In genomic region chr5:125745727-125746126, GRCm38 (mm10) we compare ENCODE assay signal across 9 mouse cellular contexts.
DNase-seq lines count a peak whose midpoint lies in the region; ATAC-seq and TF ChIP-seq lines count a peak whose summit lies in the region.
"Had no signal": no experiment of that assay in that cellular context is flagged by ENCODE, and none has a peak within 500 bp of the region (broad histone marks: within the 10 kb centered on the region; RNA-seq: fewer than 3 reads in every experiment).

No protein-coding gene starts in this region.

- WGBS in lung, embryonic 14.5 days = 60% methylated on average over 7 of the region's 7 CpGs
- 61% methylated on average over 7 of the region's 7 CpGs for WGBS in lung, postnatal 0 days
- WGBS in midbrain, postnatal 0 days = 60% methylated on average over 7 of the region's 7 CpGs
- WGBS in intestine, embryonic 16.5 days = 67% methylated on average over 7 of the region's 7 CpGs

- intact Hi-C loops in heart, postnatal 25 days (cut with DNase I) = no loop called here

- no peak overlapping the region for H3K9ac ChIP-seq in lung, embryonic 14.5 days
- H3K9ac ChIP-seq in lung, postnatal 0 days (replicated peaks; ENCODE audit: low read depth) = no peak overlapping the region
- H3K9ac ChIP-seq in midbrain, postnatal 0 days (replicated peaks; ENCODE audit: low read length, poor library complexity, severe bottlenecking) = no peak overlapping the region
- H3K9ac ChIP-seq in intestine, embryonic 16.5 days (ENCODE audit: low read depth, low read length) = no peak overlapping the region
- H3K9ac ChIP-seq: neural tube, embryonic 12.5 days had no signal

- H3K4me1 ChIP-seq in lung, embryonic 14.5 days (ENCODE audit: insufficient read depth) = no peaks in the 10 kb centered on the region
- H3K4me1 ChIP-seq in lung, postnatal 0 days (ENCODE audit: insufficient read depth, low read depth, low read length) = no peaks in the 10 kb centered on the region
- no peaks in the 10 kb centered on the region for H3K4me1 ChIP-seq in midbrain, postnatal 0 days (ENCODE audit: insufficient read depth, low read length)
- no peaks in the 10 kb centered on the region for H3K4me1 ChIP-seq in intestine, embryonic 16.5 days (ENCODE audit: control insufficient read depth, insufficient read depth, low read length)
- H3K4me1 ChIP-seq: neural tube, embryonic 12.5 days had no signal

- ATAC-seq in lung, embryonic 14.5 days (ENCODE audit: insufficient read depth) = no peak
- ATAC-seq in lung, postnatal 0 days = no peak
- ATAC-seq in midbrain, postnatal 0 days (ENCODE audit: low FRiP score) = no peak
- ATAC-seq in intestine, embryonic 16.5 days = no peak

- peak; percentile 47 to 75 for DNase-seq in cerebellum, postnatal 14 days
- no peak for DNase-seq in cerebellum, adult 9-11 months
- DNase-seq in lung, embryonic 14.5 days = peak; percentile 4
- DNase-seq in lung, postnatal 0 days (ENCODE audit: low spot score) = no peak
- peak; percentile 2 for DNase-seq in adipocyte (ENCODE audit: low spot score)
- peak; percentile 47 for DNase-seq in midbrain, postnatal 0 days (ENCODE audit: low spot score)
- DNase-seq in heart, postnatal 25 days (ENCODE audit: low spot score) = no peak

- no peaks in the 10 kb centered on the region for H3K9me3 ChIP-seq in lung, embryonic 14.5 days (ENCODE audit: low read depth, low read length)
- H3K9me3 ChIP-seq in lung, postnatal 0 days (ENCODE audit: low read length) = no peaks in the 10 kb centered on the region
- H3K9me3 ChIP-seq in midbrain, postnatal 0 days (ENCODE audit: low read length) = no peaks in the 10 kb centered on the region
- H3K9me3 ChIP-seq in intestine, embryonic 16.5 days (ENCODE audit: control insufficient read depth, low read length) = peaks cover 2% of the 10 kb centered on the region; the same call in 1 of the 2 replicates
- H3K9me3 ChIP-seq: neural tube, embryonic 12.5 days had no signal

- no peak for TF ChIP-seq CTCF in lung, embryonic 14.5 days (IDR thresholded peaks at IDR 0.05; ENCODE audit: low read depth)
- no peak for TF ChIP-seq CTCF in lung, postnatal 0 days (IDR thresholded peaks at IDR 0.05)
- peak; percentile 62 for TF ChIP-seq CTCF in midbrain, postnatal 0 days (IDR thresholded peaks at IDR 0.05)

- H3K36me3 ChIP-seq in lung, embryonic 14.5 days (ENCODE audit: insufficient read depth) = no peaks in the 10 kb centered on the region
- H3K36me3 ChIP-seq in lung, postnatal 0 days (ENCODE audit: insufficient read depth, low read length) = no peaks in the 10 kb centered on the region
- H3K36me3 ChIP-seq in midbrain, postnatal 0 days (ENCODE audit: insufficient read depth, low read length) = no peaks in the 10 kb centered on the region
- H3K36me3 ChIP-seq in intestine, embryonic 16.5 days (ENCODE audit: control insufficient read depth, insufficient read depth, low read length) = no peaks in the 10 kb centered on the region
- H3K36me3 ChIP-seq: neural tube, embryonic 12.5 days had no signal

- TF ChIP-seq EP300 in lung, postnatal 0 days (IDR thresholded peaks at IDR 0.05) = no peak

- no peak overlapping the region for H3K4me3 ChIP-seq in lung, embryonic 14.5 days (ENCODE audit: low read depth, low read length)
- H3K4me3 ChIP-seq in lung, postnatal 0 days (ENCODE audit: low read depth, low read length) = no peak overlapping the region
- no peak overlapping the region for H3K4me3 ChIP-seq in midbrain, postnatal 0 days (ENCODE audit: low read depth, low read length)
- H3K4me3 ChIP-seq in intestine, embryonic 16.5 days (ENCODE audit: low read length) = no peak overlapping the region
- H3K4me3 ChIP-seq: neural tube, embryonic 12.5 days had no signal

- H3K27ac ChIP-seq in lung, embryonic 14.5 days (ENCODE audit: low read depth) = no peak overlapping the region
- H3K27ac ChIP-seq in lung, postnatal 0 days (ENCODE audit: low read length) = no peak overlapping the region
- no peak overlapping the region for H3K27ac ChIP-seq in midbrain, postnatal 0 days (ENCODE audit: low read depth, low read length)
- no peak overlapping the region for H3K27ac ChIP-seq in intestine, embryonic 16.5 days (ENCODE audit: low read length)
- H3K27ac ChIP-seq: neural tube, embryonic 12.5 days had no signal

- H3K4me2 ChIP-seq in lung, embryonic 14.5 days = no peak overlapping the region
- H3K4me2 ChIP-seq in lung, postnatal 0 days (replicated peaks; ENCODE audit: low read depth, low read length) = no peak overlapping the region
- no peak overlapping the region for H3K4me2 ChIP-seq in midbrain, postnatal 0 days (ENCODE audit: low read depth, low read length, poor library complexity, severe bottlenecking)
- no peak overlapping the region for H3K4me2 ChIP-seq in intestine, embryonic 16.5 days (ENCODE audit: low read depth, low read length)
- H3K4me2 ChIP-seq: neural tube, embryonic 12.5 days had no signal

- H3K27me3 ChIP-seq in lung, embryonic 14.5 days (ENCODE audit: insufficient read depth, low read length) = no peaks in the 10 kb centered on the region
- H3K27me3 ChIP-seq in lung, postnatal 0 days (replicated peaks; ENCODE audit: insufficient read depth, low read length) = no peaks in the 10 kb centered on the region
- H3K27me3 ChIP-seq in midbrain, postnatal 0 days (ENCODE audit: insufficient read depth, low read length) = no peaks in the 10 kb centered on the region
- H3K27me3 ChIP-seq in intestine, embryonic 16.5 days (replicated peaks; ENCODE audit: control insufficient read depth, insufficient read depth, low read length) = no peaks in the 10 kb centered on the region
- H3K27me3 ChIP-seq: neural tube, embryonic 12.5 days had no signal

Comparison
In these comparisons a context has a peak if more than half of its experiments do, and no peak if none do; other contexts are left out.
1. DNase-seq: peak in cerebellum, postnatal 14 days (2 of 2), lung, embryonic 14.5 days (single experiment), adipocyte (single experiment) and midbrain, postnatal 0 days (single experiment); none in cerebellum, adult 9-11 months (single experiment), lung, postnatal 0 days (single experiment) and heart, postnatal 25 days (single experiment).